Mouse (Mus musculus): ENCODE measurements at regions not wholly inside any gene's neighbourhood (a gene's known extent, or its start where the extent isn't known, plus 50 kb on each side); places are given as distances from the start of the nearest gene placed in this dataset.

DNA sequence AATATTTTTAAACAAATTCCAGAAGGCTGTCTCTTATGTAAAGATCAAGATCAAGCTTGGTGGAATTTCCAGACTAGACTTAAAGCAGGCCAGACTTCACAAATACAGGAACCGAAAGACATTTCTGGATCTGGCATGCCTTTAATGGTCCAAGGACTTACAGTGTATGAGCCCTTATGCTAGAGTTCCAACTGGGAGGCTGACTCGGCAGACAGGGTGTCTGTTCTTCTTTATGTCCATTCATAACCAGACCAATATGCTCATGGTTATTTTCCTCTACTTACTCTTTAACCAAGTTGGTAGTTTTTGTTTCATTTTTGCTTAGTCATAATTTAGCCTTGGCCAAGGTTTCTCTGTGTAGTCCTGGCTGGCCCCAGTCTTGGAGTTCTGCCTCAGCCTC, 98.0 kb downstream of the Evx1 start:
- H3K27me3 ChIP-seq (ENCODE audit: control insufficient read depth, insufficient read depth, low read length), result no peaks in the 10 kb centered on the region
- no peak overlapping the region for H3K27ac ChIP-seq (replicated peaks in 1 of 2; ENCODE audit: control insufficient read depth in 1 of 2, insufficient read depth in 1 of 2, low read depth in 2 of 2, low read length in 2 of 2)
- no peaks in the 10 kb centered on the region for H3K4me1 ChIP-seq (ENCODE audit: control insufficient read depth in 2 of 2, insufficient read depth in 2 of 2, low read length in 2 of 2)
- no peak for ATAC-seq (ENCODE audit: insufficient number of reproducible peaks, insufficient read depth, low FRiP score, low read depth)
- no peak overlapping the region for H3K4me3 ChIP-seq (ENCODE audit: control insufficient read depth in 1 of 2, insufficient read depth in 1 of 2, low read depth in 1 of 2, low read length in 2 of 2)
- H3K9ac ChIP-seq (ENCODE audit: low read length), result no peak overlapping the region
- H3K4me2 ChIP-seq (ENCODE audit: low read length), result no peak overlapping the region
- no peaks in the 10 kb centered on the region for H3K36me3 ChIP-seq (ENCODE audit: control insufficient read depth, insufficient read depth, low read length)
- WGBS, result 85% methylated on average over 2 of the region's 2 CpGs
- H3K9me3 ChIP-seq (ENCODE audit: control insufficient read depth, low read length), result no peaks in the 10 kb centered on the region

DNA sequence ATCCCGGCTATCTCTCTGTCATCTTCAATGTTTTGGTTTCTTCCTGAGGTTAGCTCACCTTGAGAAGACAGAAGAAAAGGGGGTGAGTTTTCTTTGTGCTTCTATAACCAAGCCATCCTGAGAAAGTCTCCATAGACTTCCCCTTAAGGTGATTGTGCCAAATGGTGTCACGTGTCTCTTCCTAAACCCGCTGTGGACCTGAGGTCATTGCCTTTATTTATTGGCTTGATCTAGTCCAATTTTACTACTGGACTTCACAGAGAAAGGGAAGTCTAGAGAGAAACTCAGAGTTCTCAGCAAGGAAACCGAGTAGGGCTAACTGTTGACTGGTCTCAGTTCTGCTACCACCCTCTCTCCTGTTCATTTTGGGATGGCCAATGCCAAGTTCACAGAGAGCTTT, 100.3 kb downstream of the Evx1 start:
- Histone ChIP-seq H3K4me3 (ENCODE audit: control insufficient read depth in 1 of 2, insufficient read depth in 1 of 2, low read depth in 1 of 2, low read length in 2 of 2) (no peak overlapping the region), H3K36me3 (ENCODE audit: control insufficient read depth, insufficient read depth, low read length) (no peaks in the 10 kb centered on the region), H3K27me3 (ENCODE audit: control insufficient read depth, insufficient read depth, low read length) (no peaks in the 10 kb centered on the region), H3K9me3 (ENCODE audit: control insufficient read depth, low read length) (no peaks in the 10 kb centered on the region), H3K4me2 (ENCODE audit: low read length) (no peak overlapping the region), H3K9ac (ENCODE audit: low read length) (no peak overlapping the region), H3K27ac (replicated peaks in 1 of 2; ENCODE audit: control insufficient read depth in 1 of 2, insufficient read depth in 1 of 2, low read depth in 2 of 2, low read length in 2 of 2) (no peak overlapping the region), H3K4me1 (ENCODE audit: control insufficient read depth in 2 of 2, insufficient read depth in 2 of 2, low read length in 2 of 2) (peaks cover 0 to 9% of the 10 kb centered on the region in 2 experiments; a peak in 1 of 4 replicates)
- no peak for ATAC-seq (ENCODE audit: insufficient number of reproducible peaks, insufficient read depth, low FRiP score, low read depth)
- 86% methylated on average over 4 of the region's 4 CpGs for WGBS

DNA sequence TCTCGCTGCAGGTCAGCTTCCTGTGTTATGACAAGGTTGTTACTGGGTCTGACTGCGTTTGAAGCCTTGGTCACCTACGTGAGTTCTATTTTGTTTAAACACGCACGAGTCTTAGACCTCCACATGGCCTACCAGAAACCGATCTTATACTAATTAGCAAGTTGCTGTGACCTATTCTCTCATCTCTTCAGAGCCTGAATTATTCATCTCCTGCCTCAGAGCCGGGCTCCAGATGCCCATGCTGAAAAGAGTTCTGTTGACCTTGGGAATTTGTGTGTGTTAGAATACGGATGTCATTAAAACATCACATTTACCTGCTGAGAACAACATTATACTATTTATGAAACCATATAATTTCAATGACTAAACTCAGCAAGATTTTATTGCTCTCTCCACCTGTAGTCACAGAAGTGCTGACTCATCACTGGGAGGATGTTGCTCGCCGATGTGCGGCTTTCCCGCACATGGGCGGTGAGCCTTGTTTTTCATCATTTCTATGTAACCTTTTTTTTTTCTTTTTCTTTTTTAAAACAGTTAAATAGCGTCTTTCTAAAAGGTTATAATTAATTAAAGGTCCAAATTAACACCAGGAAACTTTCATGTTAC, 102.1 kb downstream of the Evx1 start:
- no peak overlapping the region for H3K27ac ChIP-seq (replicated peaks in 1 of 2; ENCODE audit: control insufficient read depth in 1 of 2, insufficient read depth in 1 of 2, low read depth in 2 of 2, low read length in 2 of 2)
- WGBS, result 94% methylated on average over 14 of the region's 14 CpGs

DNA sequence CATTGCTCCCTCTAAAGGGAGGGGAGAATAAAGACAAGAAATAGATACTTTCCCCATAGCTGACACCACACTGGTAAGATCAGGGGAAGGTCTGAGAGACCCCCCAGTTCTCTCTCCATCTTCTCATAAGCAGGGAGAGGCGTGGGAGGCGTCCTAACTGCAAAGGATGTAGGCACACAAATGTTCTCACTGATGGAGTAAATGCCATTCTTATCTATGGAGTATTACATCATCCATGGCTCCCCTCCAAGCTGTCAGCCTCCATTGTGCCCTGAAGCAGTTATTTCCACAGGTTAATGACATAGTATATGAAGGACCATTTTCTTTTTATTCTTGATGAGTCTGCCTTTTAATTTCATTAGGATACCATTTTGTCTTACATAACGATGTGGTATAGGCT, 103.2 kb downstream of the Evx1 start:
- no peak overlapping the region for H3K9ac ChIP-seq (ENCODE audit: low read length)
- H3K9me3 ChIP-seq (ENCODE audit: control insufficient read depth, low read length), result no peaks in the 10 kb centered on the region
- H3K27ac ChIP-seq (replicated peaks in 1 of 2; ENCODE audit: control insufficient read depth in 1 of 2, insufficient read depth in 1 of 2, low read depth in 2 of 2, low read length in 2 of 2), result no peak overlapping the region
- WGBS, result 29% methylated on average over 3 of the region's 3 CpGs
- no peak for ATAC-seq (ENCODE audit: insufficient number of reproducible peaks, insufficient read depth, low FRiP score, low read depth)
- H3K4me2 ChIP-seq (ENCODE audit: low read length), result no peak overlapping the region
- no peak overlapping the region for H3K4me3 ChIP-seq (ENCODE audit: control insufficient read depth in 1 of 2, insufficient read depth in 1 of 2, low read depth in 1 of 2, low read length in 2 of 2)
- H3K4me1 ChIP-seq (ENCODE audit: control insufficient read depth in 2 of 2, insufficient read depth in 2 of 2, low read length in 2 of 2), result peaks cover 0 to 9% of the 10 kb centered on the region in 2 experiments; a peak in 2 of 4 replicates
- H3K36me3 ChIP-seq (ENCODE audit: control insufficient read depth, insufficient read depth, low read length), result no peaks in the 10 kb centered on the region
- H3K27me3 ChIP-seq (ENCODE audit: control insufficient read depth, insufficient read depth, low read length), result no peaks in the 10 kb centered on the region

More for the DNA sequence above, 102.1 kb downstream of the Evx1 start:
- no peak for ATAC-seq (ENCODE audit: insufficient number of reproducible peaks, insufficient read depth, low FRiP score, low read depth)
- no peak overlapping the region for H3K4me3 ChIP-seq (ENCODE audit: control insufficient read depth in 1 of 2, insufficient read depth in 1 of 2, low read depth in 1 of 2, low read length in 2 of 2)
- H3K4me1 ChIP-seq (ENCODE audit: control insufficient read depth in 2 of 2, insufficient read depth in 2 of 2, low read length in 2 of 2), result peaks cover 0 to 9% of the 10 kb centered on the region in 2 experiments; a peak in 2 of 4 replicates
- no peaks in the 10 kb centered on the region for H3K9me3 ChIP-seq (ENCODE audit: control insufficient read depth, low read length)
- H3K9ac ChIP-seq (ENCODE audit: low read length), result no peak overlapping the region
- H3K27me3 ChIP-seq (ENCODE audit: control insufficient read depth, insufficient read depth, low read length), result no peaks in the 10 kb centered on the region
- no peak overlapping the region for H3K4me2 ChIP-seq (ENCODE audit: low read length)
- no peaks in the 10 kb centered on the region for H3K36me3 ChIP-seq (ENCODE audit: control insufficient read depth, insufficient read depth, low read length)

DNA sequence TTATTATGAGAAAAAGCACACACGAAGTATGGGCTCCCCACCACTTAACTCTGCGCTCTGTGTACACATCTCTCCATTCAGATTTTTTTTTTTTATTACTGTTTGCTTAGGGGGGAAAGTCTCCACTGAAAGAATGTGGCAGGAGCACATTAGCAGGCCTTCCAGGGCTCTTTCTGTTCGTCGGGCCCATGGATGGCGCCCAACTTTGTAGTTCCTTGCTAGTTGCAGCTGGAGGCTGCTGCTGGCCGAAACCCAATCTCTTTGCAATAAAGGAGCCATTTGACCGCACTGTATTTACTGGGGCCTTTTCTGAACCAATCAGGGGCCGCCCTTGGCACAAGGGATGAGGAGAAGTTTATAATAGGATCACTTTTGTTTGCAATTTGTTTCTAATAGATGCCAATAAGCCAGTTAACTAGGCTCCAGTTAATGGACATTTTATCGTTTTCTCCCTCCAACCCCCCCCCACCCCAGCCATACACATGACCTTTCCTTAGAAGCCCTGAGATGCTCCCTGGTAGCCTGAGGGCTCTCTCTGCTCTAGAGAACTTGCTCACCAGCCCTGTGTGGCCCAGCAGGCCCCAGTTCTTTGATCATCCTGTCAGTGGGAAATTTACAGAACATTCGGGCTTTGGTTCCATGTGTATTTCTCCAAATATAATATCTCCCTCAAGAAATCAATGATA, 104.3 kb downstream of the Evx1 start:
- Histone ChIP-seq H3K4me2 (ENCODE audit: low read length) (no peak overlapping the region), H3K4me3 (ENCODE audit: control insufficient read depth in 1 of 2, insufficient read depth in 1 of 2, low read depth in 1 of 2, low read length in 2 of 2) (no peak overlapping the region), H3K9ac (ENCODE audit: low read length) (no peak overlapping the region), H3K27me3 (ENCODE audit: control insufficient read depth, insufficient read depth, low read length) (no peaks in the 10 kb centered on the region), H3K36me3 (ENCODE audit: control insufficient read depth, insufficient read depth, low read length) (no peaks in the 10 kb centered on the region), H3K4me1 (ENCODE audit: control insufficient read depth in 2 of 2, insufficient read depth in 2 of 2, low read length in 2 of 2) (peaks cover 0 to 9% of the 10 kb centered on the region in 2 experiments; a peak in 2 of 4 replicates), H3K9me3 (ENCODE audit: control insufficient read depth, low read length) (no peaks in the 10 kb centered on the region), H3K27ac (replicated peaks in 1 of 2; ENCODE audit: control insufficient read depth in 1 of 2, insufficient read depth in 1 of 2, low read depth in 2 of 2, low read length in 2 of 2) (no peak overlapping the region)
- no peak for ATAC-seq (ENCODE audit: insufficient number of reproducible peaks, insufficient read depth, low FRiP score, low read depth)
- WGBS, result 86% methylated on average over 10 of the region's 10 CpGs

DNA sequence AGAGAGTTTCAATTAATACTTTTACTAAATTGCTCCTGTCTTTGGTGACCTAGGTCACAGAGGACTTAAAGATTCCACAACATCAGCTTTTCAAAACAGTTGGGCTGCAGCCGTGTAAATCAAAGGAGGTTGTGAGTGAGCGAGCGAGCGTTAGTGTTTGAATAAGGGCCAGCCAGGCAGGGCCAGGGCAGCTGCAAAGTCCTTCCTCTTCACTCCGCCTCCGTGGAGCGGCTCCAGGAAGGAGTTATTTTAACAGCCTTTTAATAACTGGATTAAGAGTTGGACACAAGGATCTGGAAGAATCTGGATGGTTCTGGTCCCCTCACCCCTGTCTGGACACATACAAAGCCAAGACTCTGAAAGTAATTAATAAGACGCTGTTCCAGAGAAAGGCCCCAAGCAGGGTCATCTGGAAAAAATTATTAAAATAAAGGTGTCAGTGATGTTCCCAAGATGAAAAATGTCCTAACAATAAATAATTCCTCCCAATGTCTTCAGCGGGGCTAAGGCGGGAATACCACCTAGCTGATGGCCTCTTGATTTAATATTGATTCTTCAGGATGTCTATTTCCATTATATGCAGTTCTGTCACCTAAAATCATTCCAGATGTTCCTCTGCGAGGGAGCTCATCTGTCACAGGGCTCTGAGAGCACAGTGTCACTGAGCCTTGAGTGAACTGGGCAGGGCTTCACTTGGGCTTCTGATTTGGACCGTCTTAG, 105.3 kb downstream of the Evx1 start:
- Histone ChIP-seq H3K36me3 (ENCODE audit: control insufficient read depth, insufficient read depth, low read length) (no peaks in the 10 kb centered on the region), H3K27me3 (ENCODE audit: control insufficient read depth, insufficient read depth, low read length) (no peaks in the 10 kb centered on the region), H3K9me3 (ENCODE audit: control insufficient read depth, low read length) (no peaks in the 10 kb centered on the region), H3K4me2 (ENCODE audit: low read length) (no peak overlapping the region), H3K27ac (replicated peaks in 1 of 2; ENCODE audit: control insufficient read depth in 1 of 2, insufficient read depth in 1 of 2, low read depth in 2 of 2, low read length in 2 of 2) (no peak overlapping the region; a peak in 1 of 4 replicates), H3K9ac (ENCODE audit: low read length) (0 out of 2 replicates have a peak overlapping the region, but pooled peaks have one; percentile 25), H3K4me1 (ENCODE audit: control insufficient read depth in 2 of 2, insufficient read depth in 2 of 2, low read length in 2 of 2) (peaks cover 0 to 9% of the 10 kb centered on the region in 2 experiments; a peak in 2 of 4 replicates), H3K4me3 (ENCODE audit: control insufficient read depth in 1 of 2, insufficient read depth in 1 of 2, low read depth in 1 of 2, low read length in 2 of 2) (no peak overlapping the region)
- ATAC-seq (ENCODE audit: insufficient number of reproducible peaks, insufficient read depth, low FRiP score, low read depth), result no peak
- WGBS, result 55% methylated on average over 12 of the region's 12 CpGs

DNA sequence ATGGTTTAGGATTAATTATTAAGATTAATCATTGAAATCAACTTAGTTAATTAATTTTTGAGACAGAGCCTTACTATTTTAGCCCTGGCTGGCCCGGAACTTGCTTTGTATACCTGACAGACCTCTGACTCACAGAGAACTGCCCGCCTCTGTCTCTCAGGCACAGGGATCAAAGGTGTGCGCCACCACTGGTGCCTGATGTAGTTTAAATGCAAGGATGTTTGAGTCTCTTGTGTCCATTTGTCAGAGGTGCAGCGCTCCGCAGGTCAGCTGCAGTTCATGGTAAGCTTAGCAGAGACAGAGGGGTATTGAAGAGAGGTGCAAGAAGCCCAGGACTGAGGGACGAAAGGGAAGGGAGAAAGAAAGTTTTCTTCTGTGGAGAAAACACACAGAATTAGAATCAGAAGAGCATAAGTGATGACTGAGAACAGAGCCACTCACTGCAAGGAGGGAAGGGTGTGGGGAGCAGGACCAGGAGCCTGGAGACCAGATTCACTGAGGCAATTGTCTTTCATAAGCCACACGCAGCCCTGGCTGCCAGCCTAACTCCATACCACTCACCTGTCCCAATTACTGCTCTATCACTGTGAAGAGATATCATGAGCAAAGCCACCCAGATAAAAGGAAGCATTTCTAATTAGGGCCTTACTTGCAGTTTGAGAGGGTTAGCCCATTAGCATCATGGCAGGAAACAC, 107.1 kb downstream of the Evx1 start:
- H3K36me3 ChIP-seq (ENCODE audit: control insufficient read depth, insufficient read depth, low read length), result no peaks in the 10 kb centered on the region
- 82% methylated on average over 7 of the region's 7 CpGs for WGBS
- no peaks in the 10 kb centered on the region for H3K27me3 ChIP-seq (ENCODE audit: control insufficient read depth, insufficient read depth, low read length)
- H3K9ac ChIP-seq (ENCODE audit: low read length), result no peak overlapping the region
- H3K4me2 ChIP-seq (ENCODE audit: low read length), result no peak overlapping the region
- H3K4me3 ChIP-seq (ENCODE audit: control insufficient read depth in 1 of 2, insufficient read depth in 1 of 2, low read depth in 1 of 2, low read length in 2 of 2), result no peak overlapping the region
- H3K27ac ChIP-seq (replicated peaks in 1 of 2; ENCODE audit: control insufficient read depth in 1 of 2, insufficient read depth in 1 of 2, low read depth in 2 of 2, low read length in 2 of 2), result no peak overlapping the region
- peaks cover 0 to 9% of the 10 kb centered on the region in 2 experiments; a peak in 2 of 4 replicates for H3K4me1 ChIP-seq (ENCODE audit: control insufficient read depth in 2 of 2, insufficient read depth in 2 of 2, low read length in 2 of 2)
- no peaks in the 10 kb centered on the region for H3K9me3 ChIP-seq (ENCODE audit: control insufficient read depth, low read length)
- no peak for ATAC-seq (ENCODE audit: insufficient number of reproducible peaks, insufficient read depth, low FRiP score, low read depth)
